Mouse (Mus musculus): Measurements from ENCODE around the gene Rab31. TPM values are rescaled to one million over a fixed set of nuclear protein-coding genes. Genes with fewer than 3 reads are reported as not detected.

Gene Rab31
- total and polyA plus RNA-seq, 3 experiments, result 0.79 to 2.8 (median 1.2) TPM

DNA sequence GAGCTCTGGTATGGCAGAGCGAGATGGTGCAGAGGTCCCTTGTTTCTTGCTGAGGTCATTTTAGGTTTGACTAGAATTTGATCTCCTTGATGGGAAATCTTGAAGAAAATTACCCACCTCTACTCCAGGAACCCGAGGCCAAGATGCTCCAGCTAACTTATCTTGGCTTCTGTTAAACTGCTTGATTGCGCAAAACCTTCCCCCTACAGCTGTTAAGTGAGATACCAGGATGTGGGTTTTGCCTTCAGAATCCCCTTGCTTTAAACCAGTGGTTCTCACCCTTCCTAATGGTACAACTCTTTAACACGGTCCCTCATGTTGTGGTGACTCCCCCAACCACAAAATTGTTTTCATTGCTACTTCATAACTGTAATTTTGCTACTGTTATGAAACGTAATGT, 60.8 kb downstream of the Rab31 start:
- no peaks in the 10 kb centered on the region for H3K27me3 ChIP-seq (replicated peaks)
- peaks cover 7% of the 10 kb centered on the region for H3K9me3 ChIP-seq (replicated peaks; ENCODE audit: low read length)
- H3K27ac ChIP-seq (ENCODE audit: insufficient read depth, low read depth), result no peak overlapping the region
- no peak overlapping the region for H3K4me3 ChIP-seq (replicated peaks in 1 of 3; ENCODE audit: low read depth in 2 of 3, low read length in 2 of 3, poor library complexity in 1 of 3)
- no peaks in the 10 kb centered on the region for H3K36me3 ChIP-seq (replicated peaks in 1 of 2; ENCODE audit: control insufficient read depth in 1 of 2, insufficient read depth in 1 of 2, low read length in 1 of 2)
- H3K79me2 ChIP-seq (replicated peaks; ENCODE audit: control insufficient read depth, extremely low read depth, insufficient read depth, poor library complexity, severe bottlenecking), result no peaks in the 10 kb centered on the region
- TF ChIP-seq JUND (conservative IDR thresholded peaks at IDR 0.05; ENCODE audit: low read depth, low read length) (no peak), TCF12 (IDR thresholded peaks at IDR 0.05; ENCODE audit: low read depth, low read length) (no peak), NELFE (IDR thresholded peaks at IDR 0.05; ENCODE audit: low read depth, low read length) (no peak), PAX5 (IDR thresholded peaks at IDR 0.05; ENCODE audit: low read length) (no peak), JUN (IDR thresholded peaks at IDR 0.05; ENCODE audit: insufficient read depth, low read depth, low read length) (no peak), ZKSCAN1 (IDR thresholded peaks at IDR 0.05; ENCODE audit: borderline replicate concordance, low read depth, low read length) (no peak), MYC (IDR thresholded peaks at IDR 0.05; ENCODE audit: low read depth, low read length) (no peak), GABPA (IDR thresholded peaks at IDR 0.05; ENCODE audit: insufficient replicate concordance, low read depth, low read length) (no peak), POLR2A (IDR thresholded peaks at IDR 0.05; ENCODE audit: low read depth, low read length) (no peak), MXI1 (IDR thresholded peaks at IDR 0.05; ENCODE audit: low read depth, low read length) (no peak), SIN3A (IDR thresholded peaks at IDR 0.05; ENCODE audit: low read length) (no peak), MAZ (IDR thresholded peaks at IDR 0.05; ENCODE audit: low read depth, low read length) (no peak), TBP (conservative IDR thresholded peaks at IDR 0.05; ENCODE audit: low read depth, low read length) (no peak), POLR2AphosphoS2 (IDR thresholded peaks at IDR 0.05; ENCODE audit: low read depth, low read length) (no peak), ZC3H11A (IDR thresholded peaks at IDR 0.05; ENCODE audit: low read depth, low read length) (no peak), SMC3 (IDR thresholded peaks at IDR 0.05; ENCODE audit: low read depth, low read length) (no peak), ZMIZ1 (IDR thresholded peaks at IDR 0.05; ENCODE audit: low read depth, low read length) (no peak), CTCF (conservative IDR thresholded peaks at IDR 0.05 in 1 of 2, IDR thresholded peaks at IDR 0.05 in 1 of 2; ENCODE audit: low read depth in 2 of 2, low read length in 2 of 2) (no peak), USF1 (IDR thresholded peaks at IDR 0.05; ENCODE audit: low read depth, low read length) (no peak)
- dilution Hi-C loops (cut with MboI; ENCODE audit: extremely low pct_ligation_motif_present, extremely low pct_unique_long_range_greater_than_20kb, low sequenced_read_pairs), result no loop called here
- no peak overlapping the region for H3K4me2 ChIP-seq (ENCODE audit: insufficient read depth, low read depth, poor library complexity, severe bottlenecking)
- H3K4me1 ChIP-seq (ENCODE audit: control insufficient read depth in 1 of 2, insufficient read depth in 2 of 2), result no peaks in the 10 kb centered on the region
- no peak for DNase-seq (ENCODE audit: extremely low read depth)
- in situ Hi-C loops (cut with MboI; ENCODE audit: low pct_ligation_motif_present, low pct_unique_long_range_greater_than_20kb, low sequenced_read_pairs), result no loop called here
- H3K9ac ChIP-seq (ENCODE audit: insufficient read depth, low read depth), result no peak overlapping the region

DNA sequence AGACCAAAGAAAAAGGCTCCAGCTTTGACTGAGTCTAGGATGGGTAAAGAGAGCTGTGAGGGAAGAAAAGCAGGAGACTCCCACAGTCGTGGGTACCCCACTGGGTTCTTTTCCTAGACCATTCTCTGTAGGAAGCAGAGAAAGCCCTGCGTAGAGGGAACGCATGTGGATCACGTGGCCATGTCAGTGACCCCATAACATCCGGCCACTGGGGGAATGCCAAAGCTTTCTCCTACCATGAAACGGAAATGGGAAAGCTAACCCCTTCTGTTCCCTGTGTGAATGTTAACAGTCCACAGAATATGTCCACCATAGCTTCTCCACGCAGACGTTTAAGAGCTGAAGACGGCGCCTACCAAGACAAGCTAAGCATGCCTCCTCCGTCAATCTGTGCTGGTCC, 62.0 kb downstream of the Rab31 start:
- no peak overlapping the region for H3K9ac ChIP-seq (ENCODE audit: insufficient read depth, low read depth)
- H3K36me3 ChIP-seq (replicated peaks in 1 of 2; ENCODE audit: control insufficient read depth in 1 of 2, insufficient read depth in 1 of 2, low read length in 1 of 2), result no peaks in the 10 kb centered on the region
- no peak overlapping the region for H3K4me3 ChIP-seq (replicated peaks in 1 of 3; ENCODE audit: low read depth in 2 of 3, low read length in 2 of 3, poor library complexity in 1 of 3)
- H3K27ac ChIP-seq (ENCODE audit: insufficient read depth, low read depth), result no peak overlapping the region
- peaks cover 7% of the 10 kb centered on the region for H3K9me3 ChIP-seq (replicated peaks; ENCODE audit: low read length)
- dilution Hi-C loops (cut with MboI; ENCODE audit: extremely low pct_ligation_motif_present, extremely low pct_unique_long_range_greater_than_20kb, low sequenced_read_pairs), result no loop called here
- in situ Hi-C loops (cut with MboI; ENCODE audit: low pct_ligation_motif_present, low pct_unique_long_range_greater_than_20kb, low sequenced_read_pairs), result no loop called here
- no peak for DNase-seq (ENCODE audit: extremely low read depth)
- TF ChIP-seq CHD1 (IDR thresholded peaks at IDR 0.05; ENCODE audit: low read depth, low read length) (no peak), MAZ (IDR thresholded peaks at IDR 0.05; ENCODE audit: low read depth, low read length) (no peak), EP300 (IDR thresholded peaks at IDR 0.05; ENCODE audit: low read length) (no peak), USF2 (conservative IDR thresholded peaks at IDR 0.05; ENCODE audit: low read depth, low read length) (no peak), BHLHE40 (IDR thresholded peaks at IDR 0.05; ENCODE audit: low read depth, low read length) (no peak), TBP (conservative IDR thresholded peaks at IDR 0.05; ENCODE audit: low read depth, low read length) (no peak), HCFC1 (IDR thresholded peaks at IDR 0.05; ENCODE audit: low read depth, low read length) (no peak), CTCF (conservative IDR thresholded peaks at IDR 0.05 in 1 of 2, IDR thresholded peaks at IDR 0.05 in 1 of 2; ENCODE audit: low read depth in 2 of 2, low read length in 2 of 2) (no peak), RCOR1 (conservative IDR thresholded peaks at IDR 0.05; ENCODE audit: low read depth, low read length) (no peak)
- no peaks in the 10 kb centered on the region for H3K79me2 ChIP-seq (replicated peaks; ENCODE audit: control insufficient read depth, extremely low read depth, insufficient read depth, poor library complexity, severe bottlenecking)
- H3K27me3 ChIP-seq (replicated peaks), result no peaks in the 10 kb centered on the region
- H3K4me1 ChIP-seq (ENCODE audit: control insufficient read depth in 1 of 2, insufficient read depth in 2 of 2), result no peaks in the 10 kb centered on the region
- no peak overlapping the region for H3K4me2 ChIP-seq (ENCODE audit: insufficient read depth, low read depth, poor library complexity, severe bottlenecking)

Measured in CH12.LX (cell line).